Mouse (Mus musculus) lung, postnatal 36 days (tissue): Measurements from ENCODE around the gene Tulp3.
"Not testable (repeated sequence)": the region's sequence is repeated elsewhere in the genome, so short reads cannot be mapped to it uniquely, and the experiment has no call there.

Experiments used
- DNase-seq: peaks from one replicate; pipeline ENCODE4 v3.0.0; 2022; ENCODE audit warnings: mixed read lengths

The Tulp3 gene

DNA sequence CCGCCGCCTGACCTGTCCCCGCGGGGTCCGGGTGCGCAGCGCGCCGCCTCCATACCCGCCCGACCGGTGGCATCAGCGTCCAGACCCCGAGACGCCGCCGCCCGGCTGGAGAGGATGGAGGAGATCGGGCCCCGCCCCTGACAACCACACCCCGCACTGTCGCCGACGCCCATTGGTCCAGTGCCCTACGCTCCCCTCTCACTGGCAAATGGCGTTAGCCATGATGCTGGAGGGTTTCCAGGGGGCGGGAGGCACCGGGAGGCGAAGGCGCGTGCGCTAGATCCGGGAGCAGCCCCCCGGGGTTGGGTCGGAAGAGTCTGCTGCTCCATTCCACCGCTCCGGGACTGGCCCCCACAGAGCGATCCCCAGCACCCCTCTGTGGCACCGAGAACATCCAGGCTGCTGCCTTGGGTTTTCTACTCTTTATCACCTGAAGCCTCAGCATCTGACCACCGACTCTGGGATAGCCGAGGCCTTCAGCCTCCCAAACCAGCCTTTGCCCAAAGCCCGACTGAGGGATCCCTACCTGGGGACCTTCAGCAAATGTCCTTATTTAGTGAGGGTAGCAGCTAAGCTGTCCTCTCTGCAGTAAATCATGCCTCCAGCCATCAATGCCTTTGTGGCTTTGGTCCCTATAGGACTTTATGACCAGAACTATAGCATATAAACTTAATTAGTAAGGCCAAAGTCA is at the start of gene Tulp3:
Gene Tulp3 (minus strand): TSS at position 126 of the 691 bp plus-strand sequence.
- peak; percentile 96 for DNase-seq

DNA sequence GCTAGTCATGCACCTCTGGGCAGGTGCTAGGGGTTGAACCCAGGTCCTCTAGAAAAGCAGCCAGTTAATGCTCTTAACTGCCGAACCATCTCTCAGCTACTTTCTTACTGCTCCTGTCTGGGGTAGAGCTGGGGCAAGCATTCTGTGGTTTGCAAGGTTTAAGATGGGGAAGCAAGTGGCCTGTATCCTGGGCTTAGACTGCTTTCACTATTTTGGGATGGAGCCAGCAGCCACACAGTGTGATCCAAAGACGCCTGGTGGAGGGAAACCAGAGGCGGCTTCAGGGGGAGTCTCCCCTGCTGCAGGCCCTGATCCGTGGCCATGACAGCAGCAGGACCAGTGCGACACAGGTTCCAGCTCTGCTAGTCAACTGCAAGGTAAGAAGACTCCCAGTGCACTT is 49.1 kb upstream of the Tulp3 start:
- DNase-seq: no peak

DNA sequence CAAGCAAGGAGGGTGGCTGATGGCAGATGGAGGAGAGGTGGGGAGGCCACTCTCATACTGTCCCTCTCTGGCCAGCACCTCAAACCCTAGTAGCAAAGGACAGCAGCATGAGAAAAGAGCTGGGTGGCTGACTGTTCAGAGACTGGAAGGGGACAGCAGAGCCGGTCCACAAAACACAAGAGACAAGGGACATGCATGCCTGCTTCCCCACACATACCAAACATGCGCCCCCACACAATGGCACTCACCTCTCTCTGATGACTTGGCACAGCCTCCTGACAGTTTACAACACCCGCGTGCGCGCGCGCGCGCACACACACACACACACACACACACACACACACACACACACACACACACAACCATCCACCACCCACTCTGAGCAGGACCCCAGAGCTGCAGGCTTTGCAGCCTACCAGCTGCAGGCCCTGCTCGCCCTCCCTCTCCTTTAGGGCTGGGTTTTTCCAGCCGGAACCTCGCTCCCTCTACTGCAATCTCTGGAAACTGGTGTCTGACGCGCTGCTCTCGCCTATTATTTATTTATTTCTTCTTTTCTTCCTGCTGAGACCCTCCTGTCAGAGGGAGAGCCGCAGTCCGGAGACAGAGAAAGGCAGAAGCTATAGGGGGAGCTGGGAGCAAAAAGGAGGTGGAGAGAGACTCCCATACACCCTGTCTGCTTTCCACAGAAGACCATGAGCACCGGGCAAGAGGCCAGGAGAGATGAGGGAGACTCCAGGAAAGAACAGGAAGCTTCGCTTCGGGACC is 44.0 kb upstream of the Tulp3 start:
- peak; percentile 9 for DNase-seq

DNA sequence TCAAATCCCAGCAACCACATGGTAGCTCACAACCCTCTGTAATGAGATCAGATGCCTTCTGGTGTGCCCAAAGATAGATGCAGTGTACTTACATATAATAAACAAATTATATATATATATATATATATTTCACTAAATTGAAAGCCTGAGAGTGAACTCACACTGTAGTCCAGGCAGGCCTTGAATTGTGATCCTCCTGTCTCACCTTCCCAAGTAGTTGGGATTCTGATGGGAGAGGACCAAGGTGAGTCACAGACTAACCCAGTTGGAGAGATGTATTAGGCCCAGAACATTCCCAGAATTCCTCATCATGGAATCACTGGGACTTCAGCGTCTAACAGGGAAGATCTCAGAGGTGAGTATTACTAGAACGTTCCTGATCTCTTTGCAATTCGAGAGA is 43.3 kb upstream of the Tulp3 start, which contains the start of gene Nrip2:
Gene Nrip2 (plus strand): TSS at position 301 of the 400 bp plus-strand sequence.
- DNase-seq: no peak

DNA sequence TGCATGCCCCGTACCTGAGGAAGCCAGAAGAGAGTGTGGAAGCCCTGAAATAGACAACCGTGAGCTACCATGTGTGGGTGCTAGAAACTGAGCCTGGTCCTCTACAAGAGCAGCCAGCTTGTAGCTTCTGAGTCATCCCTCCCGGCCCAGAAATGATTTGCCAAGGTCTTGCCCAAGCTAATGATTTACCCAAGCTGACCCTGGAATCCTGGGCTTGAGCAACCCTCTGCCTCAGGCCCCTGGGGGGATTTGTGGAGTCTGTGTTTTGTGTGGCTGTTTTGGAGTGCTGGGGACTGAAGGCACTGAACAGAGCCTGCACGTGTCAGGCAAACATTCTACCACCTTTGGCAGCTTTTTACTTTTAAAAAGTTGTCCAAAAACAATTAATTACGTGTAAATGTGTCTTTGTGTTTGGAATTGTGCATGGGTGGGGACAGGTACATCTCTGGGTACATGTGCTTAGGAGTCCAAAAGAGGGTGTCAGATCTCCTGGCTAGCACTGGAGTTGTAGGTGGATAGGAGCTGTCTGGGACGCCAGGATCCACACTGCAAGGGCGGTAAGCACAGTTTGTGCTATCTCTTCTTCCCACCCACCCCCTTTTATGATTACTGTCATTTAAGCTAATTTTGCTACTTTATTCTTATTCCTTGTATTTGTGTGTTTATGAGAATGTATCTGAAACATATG is 42.1 kb upstream of the Tulp3 start:
- no peak for DNase-seq

DNA sequence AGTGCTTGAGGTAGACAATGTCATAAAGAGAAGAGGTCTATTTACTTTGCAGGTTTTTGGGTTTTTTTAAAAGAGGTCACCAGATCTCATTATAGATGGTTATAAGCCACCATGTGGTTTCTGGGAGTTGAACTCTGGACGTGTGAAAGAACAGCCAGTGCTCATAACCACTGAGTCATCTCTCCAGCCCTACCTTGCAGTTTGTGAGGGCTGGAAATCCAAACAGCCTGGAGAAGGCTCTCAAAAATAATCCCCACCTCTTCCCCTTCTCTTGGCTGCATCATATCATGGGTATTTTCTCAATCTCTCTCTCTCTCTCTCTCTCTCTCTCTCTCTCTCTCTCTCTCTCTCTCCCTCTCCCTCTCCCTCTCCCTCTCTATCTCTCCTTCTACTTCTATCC is 35.0 kb upstream of the Tulp3 start:
- no peak for DNase-seq

GRCm38 (mm10) chr6:128389185-128389584 is 33.5 kb upstream of the Tulp3 start:
- no peak for DNase-seq

- no peak for DNase-seq
Observed at GRCm38 (mm10) chr6:128385026-128385425, 29.4 kb upstream of the Tulp3 start.

DNA sequence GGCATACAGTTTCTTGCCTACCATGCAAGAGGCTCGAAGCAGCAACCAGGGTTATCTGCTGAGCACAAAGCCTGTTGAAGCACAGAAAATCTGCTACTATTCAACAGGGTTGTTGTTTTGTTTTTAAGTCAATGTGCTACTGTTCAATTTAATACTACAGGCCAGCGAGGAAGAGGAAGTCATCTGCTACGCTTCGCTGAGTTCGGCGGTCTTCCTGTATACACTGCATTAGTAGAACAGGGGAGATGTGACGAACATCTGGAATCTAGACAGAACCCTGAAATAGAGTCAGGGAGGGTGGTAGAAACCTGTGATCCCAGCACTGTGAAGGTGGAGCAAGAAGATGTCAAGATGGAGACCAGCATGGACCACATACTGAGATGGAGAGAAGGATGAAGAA is 28.1 kb upstream of the Tulp3 start:
- peak; percentile 20 for DNase-seq

DNA sequence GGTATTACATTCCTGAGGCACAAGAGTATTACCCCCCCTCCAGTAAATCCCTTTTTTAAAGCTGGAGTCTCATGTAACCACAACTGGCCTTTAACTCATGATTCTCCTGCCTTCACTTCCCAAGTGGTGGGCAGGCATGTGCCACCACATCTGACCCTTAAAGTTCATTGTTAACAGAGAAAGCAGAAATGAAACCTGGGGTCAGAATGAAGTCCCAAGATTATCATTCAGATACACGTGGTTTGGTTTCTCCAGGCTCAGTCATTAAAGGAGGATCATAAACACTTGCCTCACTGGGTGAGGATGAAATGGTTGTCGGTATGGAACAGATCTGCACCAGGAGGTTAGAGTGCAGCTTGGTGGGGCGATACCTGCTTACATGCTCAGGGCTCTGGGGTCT is 25.6 kb upstream of the Tulp3 start:
- no peak for DNase-seq

DNA sequence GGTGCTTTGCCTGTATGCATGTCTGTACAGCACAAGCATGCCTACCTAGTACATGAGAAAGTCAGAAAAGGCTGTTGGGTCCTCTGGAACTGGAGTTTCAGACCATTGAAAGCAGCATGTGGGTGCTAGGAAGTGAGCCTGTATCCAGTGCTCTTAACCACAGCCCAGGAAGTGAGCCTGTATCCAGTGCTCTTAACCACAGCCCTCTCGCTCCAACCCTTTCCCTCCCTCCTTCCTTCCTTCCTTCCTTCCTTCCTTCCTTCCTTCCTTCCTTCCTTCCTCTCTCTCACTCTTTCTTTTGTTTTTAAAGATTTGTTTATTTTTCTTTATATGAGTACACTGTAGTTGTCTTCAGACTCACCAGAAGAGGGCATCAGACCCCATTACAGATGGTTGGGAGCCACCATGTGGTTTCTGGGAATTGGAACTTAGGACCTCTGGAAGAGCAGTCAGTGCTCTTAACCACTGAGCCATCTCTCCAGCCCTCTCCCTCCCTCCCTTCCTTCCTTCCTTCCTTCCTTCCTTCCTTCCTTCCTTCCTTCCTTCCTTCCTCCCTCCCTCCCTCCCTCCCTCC is 25.0 kb upstream of the Tulp3 start:
- not testable (repeated sequence) for DNase-seq

DNA sequence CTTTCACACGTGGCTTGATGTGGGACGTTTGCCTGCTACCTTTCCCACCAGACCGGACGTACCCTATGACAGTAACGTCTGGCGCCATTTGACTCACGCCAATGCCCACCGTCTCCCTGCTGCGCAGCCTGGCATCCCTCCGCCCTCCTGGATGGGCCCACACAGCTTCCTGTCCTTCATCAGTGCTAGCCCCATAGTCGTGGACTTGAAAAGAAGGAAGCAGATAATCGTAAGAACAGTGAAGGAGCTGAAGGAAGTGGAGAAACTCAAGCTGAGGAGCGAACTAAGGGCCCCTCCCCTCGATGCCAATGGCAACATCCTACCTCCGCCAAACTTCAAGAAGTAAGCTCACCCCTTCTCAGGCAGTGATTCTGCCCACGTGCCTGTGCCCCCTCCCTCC is 24.0 kb upstream of the Tulp3 start:
- no peak for DNase-seq

GRCm38 (mm10) chr6:128376371-128377085 is 20.9 kb upstream of the Tulp3 start:
- no peak for DNase-seq

GRCm38 (mm10) chr6:128375192-128375591 is 19.5 kb upstream of the Tulp3 start, which contains the start of the genes Tex52 and Gm44596:
Gene Tex52 (plus strand): TSS chr6:128375456.
Gene Gm44596 (plus strand): TSS chr6:128375503.
- peak; percentile 69 for DNase-seq

DNA sequence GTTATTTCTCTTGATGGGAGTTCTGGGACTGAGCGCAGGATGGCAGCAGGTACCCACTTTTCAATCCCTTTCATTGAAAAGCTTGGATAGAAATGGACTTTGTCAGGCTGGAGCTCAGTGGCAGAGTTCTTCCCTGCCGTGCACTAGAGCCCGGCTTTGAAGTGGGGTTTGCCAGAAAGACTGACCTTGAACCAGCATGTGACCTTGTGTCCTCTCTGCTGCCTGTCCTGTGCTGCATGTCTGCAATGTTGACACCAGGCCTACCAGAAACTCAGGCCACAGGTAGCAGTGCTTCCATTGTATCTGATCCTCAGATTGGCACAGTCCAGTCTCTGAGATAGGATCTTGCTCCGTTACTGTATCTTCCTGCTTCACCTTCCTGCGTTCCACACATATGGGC is 14.4 kb upstream of the Tulp3 start:
- DNase-seq: no peak

DNA sequence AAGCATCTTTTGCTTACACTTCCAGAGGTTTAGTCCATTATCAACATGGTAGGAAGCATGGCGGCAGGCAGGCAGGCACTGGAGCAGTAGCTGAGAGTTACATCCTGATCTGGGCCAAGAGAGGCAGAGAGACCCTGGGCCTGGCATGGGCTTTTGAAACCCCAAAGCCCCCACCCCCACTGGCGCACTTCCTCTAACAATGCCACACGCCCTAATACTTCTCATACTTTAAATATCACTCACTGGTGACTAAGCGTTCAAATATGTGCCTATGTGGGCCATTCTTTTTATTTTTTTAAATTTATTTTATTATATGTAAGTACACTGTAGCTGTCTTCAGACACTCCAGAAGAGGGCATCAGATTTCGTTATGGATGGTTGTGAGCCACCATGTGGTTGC is 10.8 kb upstream of the Tulp3 start:
- DNase-seq: no peak

- no peak for DNase-seq
Observed at GRCm38 (mm10) chr6:128364721-128365120, 9.1 kb upstream of the Tulp3 start.

GRCm38 (mm10) chr6:128363007-128363825 is 7.6 kb upstream of the Tulp3 start:
- peak; percentile 14 for DNase-seq

GRCm38 (mm10) chr6:128362381-128363006 is 6.8 kb upstream of the Tulp3 start, which contains the start of the genes Rhno1 and Foxm1:
Gene Rhno1 (minus strand): TSS chr6:128362911.
Gene Foxm1 (plus strand): TSS chr6:128362967.
- peak; percentile 88 for DNase-seq

- DNase-seq: no peak
Observed at GRCm38 (mm10) chr6:128361901-128362300, 6.2 kb upstream of the Tulp3 start.

DNA sequence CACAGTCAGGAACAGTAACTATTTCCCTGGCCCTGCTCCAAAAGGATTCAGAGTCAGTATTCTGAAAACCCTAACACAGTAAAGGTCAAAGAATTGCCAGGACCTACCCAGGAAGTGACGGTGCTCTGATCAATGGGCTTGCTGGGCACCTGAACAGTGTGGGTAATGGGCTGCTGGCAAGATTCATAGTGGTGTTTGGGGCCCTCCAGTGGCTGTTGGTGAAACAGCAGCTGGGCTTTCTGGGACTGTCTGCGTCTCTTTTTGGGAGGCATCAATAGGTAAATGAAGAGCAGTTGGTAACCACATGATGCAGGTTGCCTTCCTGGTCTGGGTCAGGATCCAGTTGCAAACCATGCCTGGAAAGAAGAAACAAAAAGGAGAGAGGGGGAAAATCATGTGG is 3.3 kb upstream of the Tulp3 start:
- DNase-seq: peak; percentile 82
